Mouse (Mus musculus): Measurements from ENCODE around the gene Prrg3. TPM values are rescaled to one million over a fixed set of nuclear protein-coding genes. Genes with fewer than 3 reads are reported as not detected.
"Not testable (repeated sequence)": the region's sequence is repeated elsewhere in the genome, so short reads cannot be mapped to it uniquely, and the experiment has no call there.

Gene Prrg3
- total RNA-seq (2015) (not detected in 2 replicates), total RNA-seq (2017) (not detected in 2 replicates)

GRCm38 (mm10) chrX:71962073-71963051, at the start of gene Prrg3:
Gene Prrg3, plus strand, starts transcription at chrX:71962624.
- no peak for ATAC-seq (ENCODE audit: poor library complexity, severe bottlenecking)

DNA sequence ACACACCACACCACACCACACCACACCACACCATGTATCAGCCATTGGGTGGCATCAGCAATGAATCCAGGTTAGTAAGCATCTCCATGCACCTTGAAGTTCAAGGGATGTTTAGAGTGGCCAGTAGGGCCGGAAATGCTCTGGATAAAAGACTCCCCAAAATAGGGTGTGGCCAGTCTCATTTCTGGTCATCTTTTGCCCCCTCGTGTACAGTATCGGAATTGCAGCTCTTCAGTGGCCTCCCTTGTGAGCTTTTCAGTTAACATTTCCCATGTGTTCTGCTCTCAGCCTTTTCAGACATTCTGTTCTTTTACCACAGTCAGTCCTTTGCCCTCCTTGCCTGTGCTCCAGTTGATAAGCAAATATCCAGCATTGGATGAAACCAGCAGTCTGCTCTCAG, 15.8 kb upstream of the Prrg3 start:
- ATAC-seq (ENCODE audit: poor library complexity, severe bottlenecking): no peak

DNA sequence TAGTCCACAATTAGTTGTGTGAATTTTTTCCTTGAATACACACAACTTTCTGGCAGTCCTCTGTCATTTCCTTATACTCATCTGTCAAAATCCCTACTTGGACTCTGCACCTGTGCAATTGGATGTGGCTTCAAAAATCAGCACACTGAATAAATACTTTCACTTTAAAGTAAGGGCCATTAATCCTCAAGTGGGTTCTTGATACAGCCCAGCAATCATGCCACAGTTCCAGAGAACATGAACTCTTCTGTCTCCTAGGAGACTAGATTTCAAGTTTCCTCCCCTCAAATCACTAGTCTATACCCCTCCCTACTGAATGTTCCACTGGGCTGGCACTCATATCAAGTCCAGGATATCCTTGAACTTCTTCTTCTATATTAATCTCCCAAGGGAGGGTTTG, 4.1 kb upstream of the Prrg3 start:
- no peak for ATAC-seq (ENCODE audit: poor library complexity, severe bottlenecking)

GRCm38 (mm10) chrX:71963275-71963912, 970 bp downstream of the Prrg3 start:
- no peak for ATAC-seq (ENCODE audit: poor library complexity, severe bottlenecking)

GRCm38 (mm10) chrX:71968216-71968615, 5.8 kb downstream of the Prrg3 start:
- ATAC-seq (ENCODE audit: poor library complexity, severe bottlenecking): no peak

- no peak for ATAC-seq (ENCODE audit: poor library complexity, severe bottlenecking)
These were observed 6.4 kb downstream of the Prrg3 start for GRCm38 (mm10) chrX:71968816-71969215.

DNA sequence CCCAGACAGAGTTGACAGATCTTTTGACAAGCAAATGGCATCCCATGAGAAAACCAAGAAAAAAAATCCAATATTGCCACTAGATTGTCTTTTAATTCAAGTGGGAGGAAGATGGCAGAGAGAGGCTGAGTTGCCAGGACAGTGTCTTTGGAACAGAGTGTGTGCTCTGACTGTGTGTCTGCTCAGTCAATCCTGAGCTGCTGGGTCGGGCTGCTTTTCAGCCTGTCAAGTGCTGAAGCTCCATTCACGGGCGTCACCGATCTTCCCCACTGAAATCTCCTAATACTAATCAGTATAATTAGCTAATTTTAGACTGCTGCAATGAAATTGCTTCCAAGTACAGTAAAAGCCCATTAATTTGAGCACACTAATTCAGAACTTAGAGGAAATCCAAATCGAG, 8.9 kb downstream of the Prrg3 start:
- ATAC-seq (ENCODE audit: poor library complexity, severe bottlenecking): no peak

DNA sequence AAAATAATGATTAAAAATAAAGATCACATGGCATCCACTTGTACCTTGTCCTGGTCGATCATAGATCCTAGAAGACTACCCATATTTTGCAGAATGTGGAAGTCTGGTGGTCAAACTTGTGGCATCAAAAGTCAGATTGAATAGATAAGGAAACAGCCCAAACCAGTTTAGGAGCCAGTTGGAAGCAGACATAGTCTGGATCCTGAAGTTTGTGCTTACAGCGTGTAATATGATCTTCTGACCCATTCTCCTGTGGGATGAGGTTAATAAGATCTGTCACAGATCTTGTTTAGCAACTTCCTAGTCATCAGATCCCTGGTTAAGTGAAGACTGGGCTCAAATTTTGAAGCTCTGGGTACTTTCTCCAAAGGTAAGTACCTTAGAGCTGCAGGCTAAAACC, 10.3 kb downstream of the Prrg3 start, which contains the start of gene Fate1:
TSS of gene Fate1 (plus strand) at position 301 of the 400 bp plus-strand sequence.
- no peak for ATAC-seq (ENCODE audit: poor library complexity, severe bottlenecking)

DNA sequence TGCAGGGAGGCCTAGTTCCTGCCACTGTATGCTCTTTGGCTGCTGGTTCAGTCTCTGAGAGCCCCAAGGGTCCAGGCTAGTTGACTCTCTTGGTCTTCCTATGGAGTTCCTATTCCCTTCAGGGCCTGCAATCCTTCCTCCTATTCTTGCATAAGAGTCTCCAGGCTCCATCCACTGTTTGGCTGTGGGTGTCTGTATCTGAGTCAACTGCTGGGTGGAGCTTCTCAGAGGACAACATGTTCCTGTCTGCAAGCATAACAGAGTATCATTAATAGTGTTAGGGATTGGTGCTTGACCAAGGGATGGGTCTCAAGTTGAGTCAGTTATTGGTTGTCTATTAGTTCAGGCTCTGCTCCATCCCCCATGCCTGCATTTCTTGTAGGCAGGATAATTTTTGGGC, 15.3 kb downstream of the Prrg3 start:
- ATAC-seq (ENCODE audit: poor library complexity, severe bottlenecking): not testable (repeated sequence)

- no peak for ATAC-seq (ENCODE audit: poor library complexity, severe bottlenecking)
These were observed 18.0 kb downstream of the Prrg3 start for GRCm38 (mm10) chrX:71980443-71980842.

DNA sequence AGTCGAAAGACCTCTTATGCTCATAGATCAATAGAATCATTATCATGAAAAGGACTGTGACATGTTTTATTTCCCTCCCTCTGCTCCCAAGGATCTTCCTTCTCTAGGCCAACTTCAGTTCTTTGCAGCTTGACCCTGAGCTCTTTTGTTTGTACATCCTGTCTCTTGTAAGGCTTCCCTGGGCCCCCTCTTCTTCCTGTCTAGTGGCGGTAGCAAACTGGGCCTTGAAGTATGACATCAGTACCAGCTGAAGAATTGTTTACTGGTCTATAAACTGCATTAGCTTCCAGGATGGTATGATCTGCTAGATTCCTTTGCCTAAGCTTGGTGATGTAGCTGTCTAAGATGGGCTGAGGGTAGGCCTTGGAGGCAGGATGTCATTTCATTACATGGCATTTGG, 18.9 kb downstream of the Prrg3 start:
- ATAC-seq (ENCODE audit: poor library complexity, severe bottlenecking): no peak

DNA sequence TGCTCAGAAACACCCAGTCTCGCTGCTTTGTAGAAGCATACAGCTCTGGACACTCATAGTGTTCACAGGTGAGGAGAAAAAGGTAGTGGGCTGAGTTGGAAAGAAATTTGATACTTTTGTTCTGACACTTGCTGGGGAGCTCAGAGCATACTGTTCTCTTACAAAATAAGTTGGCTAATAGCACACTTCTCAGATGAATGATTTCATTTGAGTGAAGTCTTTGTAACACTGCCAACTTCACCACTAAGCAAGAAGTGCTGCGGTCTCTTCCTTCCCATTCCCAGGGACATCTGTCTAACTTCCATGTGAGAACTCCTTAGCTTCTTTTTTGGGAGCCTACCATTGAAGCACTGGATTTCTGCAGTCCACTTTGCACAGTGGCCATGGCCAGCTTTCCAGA, 20.8 kb downstream of the Prrg3 start:
- no peak for ATAC-seq (ENCODE audit: poor library complexity, severe bottlenecking)

DNA sequence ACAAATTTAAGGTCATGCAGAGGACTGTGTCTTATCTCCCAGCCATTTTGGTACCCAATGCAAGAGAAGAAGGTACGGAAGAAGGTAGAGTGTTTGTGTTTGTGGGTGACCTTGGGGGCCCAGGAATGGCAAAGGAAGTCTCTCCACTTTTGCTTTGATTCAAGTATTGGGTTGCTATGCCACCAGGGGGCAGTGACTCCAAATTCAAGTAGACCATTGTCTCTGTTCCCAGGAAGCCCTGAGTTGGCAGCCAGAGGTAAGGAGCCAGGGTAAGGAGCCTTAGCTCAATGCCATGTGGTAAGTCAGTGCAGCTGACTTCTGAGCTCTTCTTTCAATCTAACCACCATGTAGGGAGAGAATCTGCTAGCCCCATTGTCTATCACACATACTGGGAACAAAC, 21.4 kb downstream of the Prrg3 start:
- ATAC-seq (ENCODE audit: poor library complexity, severe bottlenecking): no peak

GRCm38 (mm10) chrX:71991549-71991948, 29.1 kb downstream of the Prrg3 start, which contains the start of gene Cnga2:
Gene Cnga2, plus strand, starts transcription at chrX:71991849.
- no peak for ATAC-seq (ENCODE audit: poor library complexity, severe bottlenecking)

- no peak for ATAC-seq (ENCODE audit: poor library complexity, severe bottlenecking)
These were observed 33.5 kb downstream of the Prrg3 start for GRCm38 (mm10) chrX:71995972-71996371.

- no peak for ATAC-seq (ENCODE audit: poor library complexity, severe bottlenecking)
These were observed 47.5 kb downstream of the Prrg3 start for GRCm38 (mm10) chrX:72009930-72010329.

GRCm38 (mm10) chrX:72012236-72012635, 49.8 kb downstream of the Prrg3 start:
- ATAC-seq (ENCODE audit: poor library complexity, severe bottlenecking): no peak

- no peak for ATAC-seq (ENCODE audit: poor library complexity, severe bottlenecking)
These were observed 50.4 kb downstream of the Prrg3 start for GRCm38 (mm10) chrX:72012804-72013203.

- ATAC-seq (ENCODE audit: poor library complexity, severe bottlenecking): no peak
These were observed 59.8 kb downstream of the Prrg3 start for GRCm38 (mm10) chrX:72022241-72022640.

All from megakaryocyte, adult 5-6 weeks (primary cell).